Mouse (Mus musculus): ENCODE measurements around the gene Nhsl2. TPM values are rescaled to one million over a fixed set of nuclear protein-coding genes. Genes with fewer than 3 reads are reported as not detected.

Nhsl2 gene
- polyA plus RNA-seq, 1 experiment = 13.1 TPM

GRCm38 (mm10) chrX:102036866-102037361 lies 187.7 kb downstream of the Nhsl2 start:
- WGBS = 78% methylated on average over 3 of the region's 3 CpGs

DNA sequence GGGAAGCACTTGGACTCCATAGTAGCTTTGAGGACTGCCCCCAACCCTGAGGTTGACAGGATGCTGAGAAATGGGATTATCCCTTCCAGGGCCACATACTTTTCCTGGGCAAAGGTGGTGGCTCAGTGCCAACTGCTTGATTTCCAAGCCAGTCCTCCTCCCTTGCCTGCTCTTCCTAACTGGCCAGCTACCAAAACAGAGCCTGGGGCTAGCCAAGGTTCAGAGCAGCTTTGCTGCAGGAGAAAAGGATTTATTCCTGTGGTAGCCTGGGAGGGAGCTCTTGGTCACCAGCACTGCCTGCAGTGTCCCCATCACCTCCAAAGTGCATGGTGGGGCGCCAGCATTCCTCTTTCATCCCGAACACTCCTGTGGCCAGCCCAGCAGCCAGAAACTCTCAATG lies 188.3 kb downstream of the Nhsl2 start:
- H3K27ac ChIP-seq (ENCODE audit: insufficient read depth, low read length) = no peak overlapping the region
- H3K4me1 ChIP-seq (ENCODE audit: control insufficient read depth, insufficient read depth, low read length) = peaks cover 15% of the 10 kb centered on the region
- WGBS = 13% methylated on average over 2 of the region's 2 CpGs
- peak; percentile 63 to 83 for DNase-seq
- TF ChIP-seq CTCF (IDR thresholded peaks at IDR 0.05; ENCODE audit: borderline replicate concordance, insufficient read depth, low read depth, low read length) (peak; percentile 13; the same call in 1 of the 2 replicates), POLR2A (IDR thresholded peaks at IDR 0.05; ENCODE audit: borderline replicate concordance, insufficient read depth, low read length) (no peak)
- no peaks in the 10 kb centered on the region for H3K27me3 ChIP-seq (ENCODE audit: control insufficient read depth, insufficient read depth, low read length)
- no peak overlapping the region for H3K4me3 ChIP-seq (replicated peaks; ENCODE audit: insufficient read depth, low read depth, low read length)

More at GRCm38 (mm10) chrX:102036866-102037361, 187.7 kb downstream of the Nhsl2 start:
- Histone ChIP-seq H3K27me3 (ENCODE audit: control insufficient read depth, insufficient read depth, low read length) (no peaks in the 10 kb centered on the region), H3K4me1 (ENCODE audit: control insufficient read depth, insufficient read depth, low read length) (peaks cover 12% of the 10 kb centered on the region), H3K27ac (ENCODE audit: insufficient read depth, low read length) (no peak overlapping the region), H3K4me3 (replicated peaks; ENCODE audit: insufficient read depth, low read depth, low read length) (no peak overlapping the region)
- no peak for TF ChIP-seq POLR2A (IDR thresholded peaks at IDR 0.05; ENCODE audit: borderline replicate concordance, insufficient read depth, low read length)
- no peak for TF ChIP-seq CTCF (IDR thresholded peaks at IDR 0.05; ENCODE audit: borderline replicate concordance, insufficient read depth, low read depth, low read length)
- DNase-seq = no peak

GRCm38 (mm10) chrX:102041562-102041961 lies 192.4 kb downstream of the Nhsl2 start:
- TF ChIP-seq CTCF (IDR thresholded peaks at IDR 0.05; ENCODE audit: borderline replicate concordance, insufficient read depth, low read depth, low read length) (no peak), POLR2A (IDR thresholded peaks at IDR 0.05; ENCODE audit: borderline replicate concordance, insufficient read depth, low read length) (no peak)
- Histone ChIP-seq H3K27ac (ENCODE audit: insufficient read depth, low read length) (no peak overlapping the region), H3K4me3 (replicated peaks; ENCODE audit: insufficient read depth, low read depth, low read length) (no peak overlapping the region), H3K27me3 (ENCODE audit: control insufficient read depth, insufficient read depth, low read length) (no peaks in the 10 kb centered on the region), H3K4me1 (ENCODE audit: control insufficient read depth, insufficient read depth, low read length) (peaks cover 15% of the 10 kb centered on the region)
- peak; percentile 31 to 71 for DNase-seq
- 24% methylated on average over 7 of the region's 7 CpGs for WGBS

DNA sequence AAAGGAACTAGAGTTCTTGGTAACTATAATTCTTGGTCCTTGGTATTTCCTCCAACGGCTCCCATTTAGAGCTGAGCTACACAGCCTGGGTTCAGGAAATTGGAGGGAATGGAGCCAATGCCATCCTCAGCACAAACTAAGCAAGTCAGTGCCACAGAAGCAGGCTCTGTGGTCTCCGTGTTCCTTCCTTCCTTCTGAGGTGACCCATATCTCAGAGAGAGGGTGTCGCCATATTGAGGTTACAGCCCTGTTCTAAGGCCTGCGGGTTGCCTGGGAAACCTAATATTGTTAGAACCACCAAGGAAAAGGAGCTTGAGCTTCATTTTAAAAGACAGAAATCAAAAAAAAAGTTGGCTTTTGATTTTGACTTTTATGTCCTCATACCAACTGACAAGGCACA lies 193.2 kb downstream of the Nhsl2 start:
- WGBS = 68% methylated on average over 4 of the region's 4 CpGs
- Histone ChIP-seq H3K27me3 (ENCODE audit: control insufficient read depth, insufficient read depth, low read length) (no peaks in the 10 kb centered on the region), H3K4me1 (ENCODE audit: control insufficient read depth, insufficient read depth, low read length) (peaks cover 8% of the 10 kb centered on the region; the same call in 1 of the 2 replicates), H3K4me3 (replicated peaks; ENCODE audit: insufficient read depth, low read depth, low read length) (no peak overlapping the region), H3K27ac (ENCODE audit: insufficient read depth, low read length) (no peak overlapping the region)
- TF ChIP-seq CTCF (IDR thresholded peaks at IDR 0.05; ENCODE audit: borderline replicate concordance, insufficient read depth, low read depth, low read length) (no peak), POLR2A (IDR thresholded peaks at IDR 0.05; ENCODE audit: borderline replicate concordance, insufficient read depth, low read length) (no peak)
- no peak for DNase-seq

GRCm38 (mm10) chrX:102050552-102050951 lies 201.4 kb downstream of the Nhsl2 start:
- DNase-seq = no peak
- no peak for TF ChIP-seq POLR2A (IDR thresholded peaks at IDR 0.05; ENCODE audit: borderline replicate concordance, insufficient read depth, low read length)
- no peak for TF ChIP-seq CTCF (IDR thresholded peaks at IDR 0.05; ENCODE audit: borderline replicate concordance, insufficient read depth, low read depth, low read length)
- H3K4me3 ChIP-seq (replicated peaks; ENCODE audit: insufficient read depth, low read depth, low read length) = no peak overlapping the region
- H3K4me1 ChIP-seq (ENCODE audit: control insufficient read depth, insufficient read depth, low read length) = no peaks in the 10 kb centered on the region
- no peak overlapping the region for H3K27ac ChIP-seq (ENCODE audit: insufficient read depth, low read length)
- 79% methylated on average over 6 of the region's 6 CpGs for WGBS
- H3K27me3 ChIP-seq (ENCODE audit: control insufficient read depth, insufficient read depth, low read length) = no peaks in the 10 kb centered on the region

- Histone ChIP-seq H3K27me3 (ENCODE audit: control insufficient read depth, insufficient read depth, low read length) (no peaks in the 10 kb centered on the region), H3K27ac (ENCODE audit: insufficient read depth, low read length) (no peak overlapping the region), H3K4me1 (ENCODE audit: control insufficient read depth, insufficient read depth, low read length) (no peaks in the 10 kb centered on the region), H3K4me3 (replicated peaks; ENCODE audit: insufficient read depth, low read depth, low read length) (no peak overlapping the region)
- no peak for TF ChIP-seq CTCF (IDR thresholded peaks at IDR 0.05; ENCODE audit: borderline replicate concordance, insufficient read depth, low read depth, low read length)
- TF ChIP-seq POLR2A (IDR thresholded peaks at IDR 0.05; ENCODE audit: borderline replicate concordance, insufficient read depth, low read length) = no peak
- DNase-seq = no peak
- 71% methylated on average over 4 of the region's 4 CpGs for WGBS
These were observed 202.0 kb downstream of the Nhsl2 start for GRCm38 (mm10) chrX:102051225-102051624.

DNA sequence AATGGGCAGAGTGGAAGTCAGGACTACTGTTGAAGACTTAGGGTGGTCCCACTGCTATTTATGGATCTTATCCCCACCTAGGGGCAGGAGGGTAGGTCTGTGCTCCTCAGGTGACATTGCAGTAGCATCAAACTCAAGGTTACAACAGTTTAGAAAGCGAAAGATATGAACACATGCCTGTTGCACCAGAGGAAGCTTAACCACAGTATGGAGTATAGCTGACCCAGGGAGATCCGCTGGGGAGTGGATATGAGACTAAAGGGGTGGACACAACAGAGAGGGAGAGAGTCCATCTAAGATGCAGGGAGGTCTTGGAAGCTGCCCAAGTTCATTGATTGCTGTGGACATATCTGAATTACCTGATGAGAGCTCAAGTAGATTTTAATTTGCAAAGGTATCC lies 204.2 kb downstream of the Nhsl2 start:
- DNase-seq = no peak
- TF ChIP-seq POLR2A (IDR thresholded peaks at IDR 0.05; ENCODE audit: borderline replicate concordance, insufficient read depth, low read length) (no peak), CTCF (IDR thresholded peaks at IDR 0.05; ENCODE audit: borderline replicate concordance, insufficient read depth, low read depth, low read length) (no peak)
- no peaks in the 10 kb centered on the region for H3K27me3 ChIP-seq (ENCODE audit: control insufficient read depth, insufficient read depth, low read length)
- WGBS = 83% methylated on average over 2 of the region's 2 CpGs
- H3K4me3 ChIP-seq (replicated peaks; ENCODE audit: insufficient read depth, low read depth, low read length) = no peak overlapping the region
- H3K27ac ChIP-seq (ENCODE audit: insufficient read depth, low read length) = no peak overlapping the region
- H3K4me1 ChIP-seq (ENCODE audit: control insufficient read depth, insufficient read depth, low read length) = no peaks in the 10 kb centered on the region

GRCm38 (mm10) chrX:102054009-102054408 lies 204.8 kb downstream of the Nhsl2 start:
- 87% methylated on average over 4 of the region's 4 CpGs for WGBS
- Histone ChIP-seq H3K4me3 (replicated peaks; ENCODE audit: insufficient read depth, low read depth, low read length) (no peak overlapping the region), H3K27me3 (ENCODE audit: control insufficient read depth, insufficient read depth, low read length) (no peaks in the 10 kb centered on the region), H3K4me1 (ENCODE audit: control insufficient read depth, insufficient read depth, low read length) (no peaks in the 10 kb centered on the region), H3K27ac (ENCODE audit: insufficient read depth, low read length) (no peak overlapping the region)
- no peak for TF ChIP-seq POLR2A (IDR thresholded peaks at IDR 0.05; ENCODE audit: borderline replicate concordance, insufficient read depth, low read length)
- no peak for TF ChIP-seq CTCF (IDR thresholded peaks at IDR 0.05; ENCODE audit: borderline replicate concordance, insufficient read depth, low read depth, low read length)
- no peak for DNase-seq

Data from cerebellum, adult 2 months (tissue).